Mouse (Mus musculus) testis, adult 2 months (tissue): ENCODE measurements around the gene Acad10. TPM values are rescaled to one million over a fixed set of nuclear protein-coding genes. Genes with fewer than 3 reads are reported as not detected.
"Not testable (repeated sequence)": the region's sequence is repeated elsewhere in the genome, so short reads cannot be mapped to it uniquely, and the experiment has no call there.

Source experiments
- H3K27ac ChIP-seq: fragments of 200-500 bp; 2 replicates; pipeline ENCODE4 v1.5.1; 2012; ENCODE audit warnings: low read depth, low read length; ENCODE audit not compliant: control insufficient read depth, insufficient read depth
- H3K27me3 ChIP-seq: fragments of 200-500 bp; 2 replicates; pipeline ENCODE4 v1.6.1; 2012; ENCODE audit warnings: mild to moderate bottlenecking, low read length, moderate library complexity; ENCODE audit not compliant: control insufficient read depth, insufficient read depth
- H3K36me3 ChIP-seq: fragments of 200-500 bp; 2 replicates; pipeline ENCODE4 v1.6.1; 2012; ENCODE audit warnings: mild to moderate bottlenecking, low read length; ENCODE audit not compliant: control insufficient read depth, insufficient read depth
- H3K4me1 ChIP-seq: fragments of 200-500 bp; 2 replicates; pipeline ENCODE4 v1.6.1; 2012; ENCODE audit warnings: low read length; ENCODE audit not compliant: control insufficient read depth, insufficient read depth
- H3K4me3 ChIP-seq: fragments of 200-500 bp; 2 replicates; pipeline ENCODE4 v1.5.1; 2012; ENCODE audit warnings: low read depth, mild to moderate bottlenecking, low read length, moderate library complexity, mixed read lengths; ENCODE audit not compliant: control insufficient read depth
- CTCF ChIP-seq: fragments of 200-500 bp; IDR thresholded peaks from 2 replicates; pipeline ENCODE4 v1.5.1; 2012; ENCODE audit warnings: low read depth, mild to moderate bottlenecking, inconsistent platforms, low read length, moderate library complexity; ENCODE audit not compliant: control insufficient read depth, insufficient read depth, insufficient replicate concordance
- POLR2A ChIP-seq: fragments of 200-500 bp; IDR thresholded peaks from 2 replicates; pipeline ENCODE4 v1.6.1; 2012; ENCODE audit warnings: low read depth, mild to moderate bottlenecking, inconsistent platforms, low read length, moderate library complexity; ENCODE audit not compliant: control insufficient read depth
- polyA plus RNA-seq: library from polyadenylated mRNA; depleted of rRNA; stranded (reverse); fragments of >200 nt; gene quantifications from 2 replicates; pipeline ENCODE4 v1.2.3, GENCODE M21; 2012

Gene Acad10
- polyA plus RNA-seq, 1 experiment: 5.7 TPM

GRCm38 (mm10) chr5:121667067-121667466 is 6.8 kb upstream of the Acad10 start:
- Histone ChIP-seq H3K27me3 (no peaks in the 10 kb centered on the region), H3K27ac (no peak overlapping the region), H3K4me3 (no peak overlapping the region), H3K36me3 (peaks cover 6% of the 10 kb centered on the region), H3K4me1 (no peaks in the 10 kb centered on the region)
- TF ChIP-seq CTCF: no peak

GRCm38 (mm10) chr5:121664971-121665370 is 4.7 kb upstream of the Acad10 start:
- H3K27me3 ChIP-seq: no peaks in the 10 kb centered on the region
- no peak overlapping the region for H3K27ac ChIP-seq
- peaks cover 6% of the 10 kb centered on the region for H3K4me1 ChIP-seq
- TF ChIP-seq CTCF: no peak
- TF ChIP-seq POLR2A: no peak
- H3K36me3 ChIP-seq: peaks cover 4% of the 10 kb centered on the region
- H3K4me3 ChIP-seq: no peak overlapping the region

- no peak for TF ChIP-seq POLR2A
- no peak for TF ChIP-seq CTCF
- Histone ChIP-seq H3K4me1 (peaks cover 6% of the 10 kb centered on the region), H3K36me3 (peaks cover 4% of the 10 kb centered on the region), H3K27me3 (no peaks in the 10 kb centered on the region), H3K4me3 (no peak overlapping the region), H3K27ac (no peak overlapping the region)
These were observed 3.8 kb upstream of the Acad10 start for GRCm38 (mm10) chr5:121664078-121664477.

GRCm38 (mm10) chr5:121663456-121663855 is 3.1 kb upstream of the Acad10 start:
- no peak overlapping the region for H3K4me3 ChIP-seq
- TF ChIP-seq POLR2A (no peak), CTCF (no peak)
- no peak overlapping the region for H3K27ac ChIP-seq
- peaks cover 4% of the 10 kb centered on the region for H3K36me3 ChIP-seq
- H3K27me3 ChIP-seq: no peaks in the 10 kb centered on the region
- H3K4me1 ChIP-seq: peaks cover 6% of the 10 kb centered on the region

GRCm38 (mm10) chr5:121661494-121661893 is 1.2 kb upstream of the Acad10 start:
- H3K27me3 ChIP-seq: no peaks in the 10 kb centered on the region
- peaks cover 6% of the 10 kb centered on the region for H3K4me1 ChIP-seq
- TF ChIP-seq POLR2A (no peak), CTCF (no peak)
- no peak overlapping the region for H3K27ac ChIP-seq
- H3K36me3 ChIP-seq: peaks cover 2% of the 10 kb centered on the region
- peak overlapping the region; percentile 86 for H3K4me3 ChIP-seq

GRCm38 (mm10) chr5:121660897-121661254 is 562 bp upstream of the Acad10 start:
- no peaks in the 10 kb centered on the region for H3K27me3 ChIP-seq
- peaks cover 2% of the 10 kb centered on the region for H3K36me3 ChIP-seq
- H3K27ac ChIP-seq: peak overlapping the region; percentile 88
- peak overlapping the region; percentile 86 for H3K4me3 ChIP-seq
- peaks cover 6% of the 10 kb centered on the region for H3K4me1 ChIP-seq
- TF ChIP-seq CTCF: no peak

GRCm38 (mm10) chr5:121657656-121658055 is 2.7 kb downstream of the Acad10 start:
- H3K27me3 ChIP-seq, H3K27ac ChIP-seq: not testable (repeated sequence)

GRCm38 (mm10) chr5:121656866-121657265 is 3.4 kb downstream of the Acad10 start:
- H3K27me3 ChIP-seq, H3K4me1 ChIP-seq, H3K36me3 ChIP-seq, H3K27ac ChIP-seq, H3K4me3 ChIP-seq: not testable (repeated sequence)

More at GRCm38 (mm10) chr5:121657656-121658055, 2.7 kb downstream of the Acad10 start:
- not testable (repeated sequence) for H3K4me3 ChIP-seq, H3K36me3 ChIP-seq, H3K4me1 ChIP-seq

- H3K4me1 ChIP-seq: no peaks in the 10 kb centered on the region
These were observed 5.8 kb downstream of the Acad10 start for GRCm38 (mm10) chr5:121654526-121654925.

More at GRCm38 (mm10) chr5:121654526-121654925, 5.8 kb downstream of the Acad10 start:
- peaks cover 1% of the 10 kb centered on the region; the same call in 1 of the 2 replicates for H3K36me3 ChIP-seq
- no peak overlapping the region for H3K27ac ChIP-seq
- TF ChIP-seq CTCF: no peak
- no peak for TF ChIP-seq POLR2A
- H3K27me3 ChIP-seq: no peaks in the 10 kb centered on the region
- no peak overlapping the region for H3K4me3 ChIP-seq
